15 mouse cellular contexts compared by ENCODE assay signal in the genomic region with DNA sequence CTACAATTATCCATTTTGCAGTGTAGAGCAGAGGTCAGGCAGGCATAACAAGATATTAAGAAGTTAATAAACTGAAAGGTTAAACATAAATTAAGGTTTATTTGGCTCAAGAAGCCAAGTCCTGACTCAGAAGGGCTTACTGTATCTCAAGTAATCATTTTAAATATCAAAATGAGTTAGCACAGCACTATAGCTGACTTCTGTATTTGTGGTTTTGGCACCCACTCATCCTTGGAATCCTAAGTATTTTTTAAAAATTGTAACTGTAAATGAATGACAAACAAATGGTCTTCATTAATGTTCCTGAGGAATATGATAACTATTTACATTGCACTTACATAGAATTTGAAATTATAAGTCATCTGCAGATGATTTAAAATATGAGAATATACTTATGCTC.
"Had no signal": no experiment of that assay in that cellular context is flagged by ENCODE, and none has a peak within 500 bp of the region (broad histone marks: within the 10 kb centered on the region; RNA-seq: fewer than 3 reads in every experiment).

No protein-coding gene starts in this region.

- H3K9me3 ChIP-seq: megakaryocyte, embryonic 14.5 days; midbrain, embryonic 13.5 days; midbrain, embryonic 15.5 days; neural tube, embryonic 13.5 days; neural tube, embryonic 15.5 days had no signal

- H3K4me3 ChIP-seq: megakaryocyte, embryonic 14.5 days; midbrain, embryonic 13.5 days; midbrain, embryonic 15.5 days; myocyte; neural tube, embryonic 13.5 days; neural tube, embryonic 15.5 days had no signal

- H3K4me2 ChIP-seq: lung, embryonic 14.5 days; midbrain, embryonic 11.5 days; midbrain, embryonic 13.5 days; midbrain, embryonic 15.5 days; neural tube, embryonic 13.5 days; neural tube, embryonic 15.5 days had no signal

- H3K36me3 ChIP-seq: midbrain, embryonic 13.5 days; midbrain, embryonic 15.5 days; neural tube, embryonic 13.5 days; neural tube, embryonic 15.5 days had no signal

- H3K4me1 ChIP-seq: midbrain, embryonic 15.5 days; neural tube, embryonic 13.5 days had no signal

- H3K9ac ChIP-seq: lung, embryonic 14.5 days; midbrain, embryonic 13.5 days; midbrain, embryonic 15.5 days; neural tube, embryonic 13.5 days; neural tube, embryonic 15.5 days had no signal

- H3K27ac ChIP-seq: macrophage; midbrain, embryonic 13.5 days; midbrain, embryonic 15.5 days; neural tube, embryonic 13.5 days; neural tube, embryonic 15.5 days had no signal

- H3K27me3 ChIP-seq: megakaryocyte, embryonic 14.5 days; midbrain, embryonic 13.5 days; midbrain, embryonic 15.5 days; neural tube, embryonic 13.5 days; neural tube, embryonic 15.5 days had no signal

- DNase-seq: lung, postnatal 10 days; retina, postnatal 1 day; right cerebral cortex, adult 18-20 months; right cerebral cortex, postnatal 25 days; right cerebral cortex, postnatal 4 days; spleen, adult 18-20 months had no signal
